Mouse (Mus musculus): ENCODE results near the gene Agbl4.

Gene Agbl4

DNA sequence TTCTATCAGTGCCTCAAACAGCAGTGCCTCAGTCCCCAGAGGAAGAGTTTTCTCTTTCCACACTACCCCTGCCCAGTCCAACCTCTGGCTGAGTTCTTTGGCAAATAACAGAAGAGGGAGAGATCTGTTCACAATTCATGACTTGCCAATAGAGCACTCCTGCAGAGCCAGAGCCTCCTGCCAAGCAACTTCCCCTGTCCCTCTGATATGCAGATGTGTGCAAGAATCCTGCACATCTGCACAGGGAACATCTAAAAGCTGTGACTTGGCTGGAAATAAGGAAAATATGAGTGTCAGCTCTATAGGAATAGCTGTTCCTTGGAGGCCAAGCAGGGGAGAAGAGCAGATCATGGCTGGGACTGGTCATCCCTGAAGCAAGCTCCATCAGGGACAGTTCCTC lies 993.3 kb downstream of the Agbl4 start:
- DNase-seq (ENCODE audit: low read depth, low spot score), result no peak

GRCm38 (mm10) chr4:111399784-111400183 lies 1002.3 kb downstream of the Agbl4 start:
- no peak for DNase-seq (ENCODE audit: low read depth, low spot score)

- no peak for DNase-seq (ENCODE audit: low read depth, low spot score)
Observed at GRCm38 (mm10) chr4:111400676-111401075, 1003.2 kb downstream of the Agbl4 start.

GRCm38 (mm10) chr4:111403243-111403642 lies 1005.8 kb downstream of the Agbl4 start:
- no peak for DNase-seq (ENCODE audit: low read depth, low spot score)

- DNase-seq (ENCODE audit: low read depth, low spot score), result no peak
Observed at GRCm38 (mm10) chr4:111410731-111411130, 1013.3 kb downstream of the Agbl4 start.

GRCm38 (mm10) chr4:111414399-111414798 lies 1016.9 kb downstream of the Agbl4 start:
- DNase-seq (ENCODE audit: low read depth, low spot score), result no peak

- DNase-seq (ENCODE audit: low read depth, low spot score), result peak; percentile 77
Observed at GRCm38 (mm10) chr4:111414818-111415488, 1017.5 kb downstream of the Agbl4 start, which contains the start of gene Bend5. Gene Bend5 (plus strand): TSS chr4:111415006.

GRCm38 (mm10) chr4:111416126-111416525 lies 1018.7 kb downstream of the Agbl4 start:
- DNase-seq (ENCODE audit: low read depth, low spot score), result no peak

GRCm38 (mm10) chr4:111416551-111416950 lies 1019.1 kb downstream of the Agbl4 start:
- no peak for DNase-seq (ENCODE audit: low read depth, low spot score)

DNA sequence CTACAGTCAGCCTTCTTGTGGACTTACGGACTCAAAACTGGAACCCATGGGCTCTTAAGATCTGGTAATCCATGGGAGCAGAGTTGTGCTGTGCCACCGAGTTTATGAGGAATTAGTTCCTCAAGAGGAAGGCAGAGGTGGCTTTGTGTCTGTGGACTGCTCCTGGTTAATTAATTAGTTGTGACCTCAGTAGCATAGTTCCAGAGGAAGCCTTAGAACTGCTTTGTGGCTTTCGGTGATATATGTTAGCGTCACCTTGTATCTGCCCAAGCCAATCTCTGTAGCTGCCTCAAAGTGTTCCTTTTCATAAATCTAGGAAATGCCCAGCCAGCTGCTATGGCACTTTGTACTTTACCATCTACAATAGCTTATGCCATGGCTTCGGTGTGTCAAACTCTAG lies 1020.3 kb downstream of the Agbl4 start:
- DNase-seq (ENCODE audit: low read depth, low spot score), result no peak

DNA sequence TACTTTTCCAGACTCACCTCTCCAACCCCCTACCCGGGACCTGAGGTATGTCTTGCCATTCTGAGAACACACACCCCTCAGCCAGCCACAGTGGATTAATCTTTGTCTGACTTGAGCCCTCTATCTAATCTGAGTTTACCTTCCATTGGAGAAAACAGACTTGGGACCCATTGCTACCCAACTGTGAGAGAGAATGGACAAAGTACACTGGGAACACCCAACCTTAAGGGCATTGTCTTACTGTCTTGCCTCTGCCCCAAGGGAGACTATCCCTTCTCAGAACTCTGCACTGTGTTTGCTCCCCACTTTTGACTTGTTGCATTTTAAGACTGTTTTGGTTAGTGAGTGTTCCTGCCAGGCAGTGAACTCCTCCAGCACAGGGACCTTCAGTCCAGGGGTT lies 1022.0 kb downstream of the Agbl4 start:
- no peak for DNase-seq (ENCODE audit: low read depth, low spot score)

GRCm38 (mm10) chr4:111420031-111420430 lies 1022.6 kb downstream of the Agbl4 start:
- DNase-seq (ENCODE audit: low read depth, low spot score), result no peak

DNA sequence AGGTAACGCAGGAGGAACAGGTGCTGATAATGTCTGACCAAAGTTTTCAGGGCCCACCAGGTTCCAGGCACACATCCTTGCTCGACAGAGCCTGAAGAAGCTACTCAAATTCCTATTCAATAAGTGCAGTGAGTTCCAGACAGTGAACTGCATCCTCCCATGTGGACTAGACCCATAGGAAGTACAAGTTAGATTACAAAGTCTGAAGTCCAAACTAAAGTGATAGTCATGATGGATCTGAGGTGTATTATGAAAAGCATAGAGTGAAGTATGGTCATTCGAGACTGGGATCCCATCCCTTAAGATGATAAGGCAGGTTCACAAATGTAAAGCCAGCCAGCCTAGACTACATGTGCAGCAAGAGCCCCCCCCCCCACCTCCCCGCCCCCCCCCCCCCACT lies 1023.5 kb downstream of the Agbl4 start:
- DNase-seq (ENCODE audit: low read depth, low spot score), result no peak

- DNase-seq (ENCODE audit: low read depth, low spot score), result no peak
Observed at GRCm38 (mm10) chr4:111421785-111422184, 1024.3 kb downstream of the Agbl4 start.

DNA sequence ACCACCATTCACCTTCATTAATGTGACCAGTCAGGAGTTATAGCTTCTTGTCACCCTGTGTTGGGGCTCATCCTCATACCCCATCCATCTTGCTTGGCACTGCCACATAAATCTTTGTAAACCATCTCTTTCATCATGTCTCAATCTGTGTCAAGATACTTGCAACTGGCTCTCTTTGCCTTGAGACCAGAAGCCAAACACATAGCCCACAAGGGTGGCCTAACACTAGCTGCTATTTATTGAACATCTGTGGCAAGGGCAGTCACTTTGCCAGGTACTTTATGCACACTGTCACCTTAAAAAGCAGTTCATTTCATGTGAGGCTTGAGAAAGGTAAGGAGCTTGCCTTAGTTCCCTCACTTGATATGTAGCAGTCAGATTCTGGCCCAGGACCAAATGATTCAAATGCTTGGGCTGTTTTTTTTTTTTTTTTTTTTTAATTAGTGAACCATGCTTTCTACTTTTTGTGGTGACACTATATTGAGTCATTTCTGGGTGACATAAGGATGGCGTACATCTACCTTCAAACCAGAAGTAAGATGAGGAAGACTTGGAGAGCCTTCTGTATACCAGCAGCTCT lies 1027.0 kb downstream of the Agbl4 start:
- DNase-seq (ENCODE audit: low read depth, low spot score), result no peak

DNA sequence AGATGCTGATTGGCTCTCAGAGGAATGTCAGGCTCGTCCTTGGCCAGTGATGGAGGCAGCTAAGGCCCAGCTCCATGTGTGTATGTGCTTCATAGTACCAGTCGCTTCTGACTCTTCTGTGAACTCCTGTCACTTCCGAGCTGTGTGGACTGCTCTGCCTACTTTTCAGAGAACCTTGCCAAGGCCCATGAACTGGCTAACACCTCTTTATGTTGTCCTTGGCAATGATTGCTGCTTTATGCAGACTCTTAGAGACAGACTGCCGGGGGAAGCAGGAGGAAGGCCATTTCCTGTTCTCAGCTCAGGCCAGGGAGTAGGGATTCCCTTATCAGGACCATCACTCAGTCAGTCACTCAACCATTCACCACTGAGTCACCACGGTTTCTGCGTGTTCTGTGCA lies 1027.7 kb downstream of the Agbl4 start:
- no peak for DNase-seq (ENCODE audit: low read depth, low spot score)

- DNase-seq (ENCODE audit: low read depth, low spot score), result no peak
Observed at GRCm38 (mm10) chr4:111431186-111431585, 1033.7 kb downstream of the Agbl4 start.

DNA sequence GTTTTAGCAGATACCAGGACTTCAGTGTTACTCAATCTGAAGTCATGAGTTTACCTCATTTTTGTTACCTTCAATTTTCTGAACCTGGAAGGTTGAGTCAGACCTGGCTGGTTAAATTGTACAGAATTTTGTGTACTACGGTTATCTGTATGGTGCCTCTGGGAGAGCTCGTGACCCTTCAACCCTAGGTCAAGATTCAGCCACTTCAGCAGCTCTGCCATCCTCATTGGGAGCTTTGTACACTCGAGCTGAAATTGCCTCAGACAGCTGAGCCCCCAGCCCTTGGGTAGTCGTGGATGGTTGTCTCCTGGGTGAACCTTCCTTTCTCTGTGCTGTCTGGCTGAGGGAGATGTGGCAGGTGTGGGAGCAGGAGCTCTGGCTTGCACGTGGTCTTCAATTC lies 1034.6 kb downstream of the Agbl4 start:
- DNase-seq (ENCODE audit: low read depth, low spot score), result no peak

GRCm38 (mm10) chr4:111432417-111432816 lies 1035.0 kb downstream of the Agbl4 start:
- DNase-seq (ENCODE audit: low read depth, low spot score), result no peak

GRCm38 (mm10) chr4:111441709-111442108 lies 1044.2 kb downstream of the Agbl4 start:
- no peak for DNase-seq (ENCODE audit: low read depth, low spot score)

- DNase-seq (ENCODE audit: low read depth, low spot score), result no peak
Observed at GRCm38 (mm10) chr4:111442435-111443238, 1045.2 kb downstream of the Agbl4 start.

DNA sequence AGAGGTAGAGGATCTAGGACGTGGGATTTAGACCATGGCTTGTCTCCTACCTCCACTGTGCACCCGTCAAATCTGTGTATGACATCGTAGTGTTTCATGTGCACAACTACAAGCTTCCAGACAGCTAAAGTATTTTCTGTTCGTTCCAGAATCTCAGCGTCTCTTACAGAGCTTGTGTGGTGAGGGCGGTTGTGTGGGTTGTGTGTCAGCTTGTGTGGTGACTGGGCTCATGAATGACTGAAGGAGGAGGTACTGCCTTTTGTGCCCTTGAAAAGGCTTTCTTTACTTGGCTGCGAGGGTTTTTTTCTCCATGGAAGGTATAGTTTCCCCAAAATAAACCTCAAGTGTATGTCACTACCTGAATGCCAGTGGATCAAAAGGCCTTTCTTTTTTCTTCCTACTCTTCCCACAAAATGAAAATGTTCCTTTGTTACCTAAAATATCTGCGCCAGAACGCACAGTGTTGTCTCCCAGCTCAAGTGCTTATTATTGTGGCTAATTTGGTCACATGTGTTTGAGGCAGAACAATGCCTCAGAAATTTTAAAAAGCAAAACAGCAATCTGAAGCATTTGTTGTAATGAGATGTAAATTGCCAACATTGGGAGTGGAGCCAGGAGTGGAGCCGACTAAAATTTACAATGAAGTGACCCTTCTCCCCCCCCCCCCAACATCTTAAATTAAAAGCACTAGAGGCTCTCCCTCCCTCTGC lies 1046.6 kb downstream of the Agbl4 start:
- no peak for DNase-seq (ENCODE audit: low read depth, low spot score)

Measured in brain, embryonic 18.5 days (tissue).